Mouse (Mus musculus) embryonic facial prominence, embryonic 10.5 days (tissue): ENCODE measurements at regions not wholly inside any gene's neighbourhood (a gene's known extent, or its start where the extent isn't known, plus 50 kb on each side); places are given as distances from the start of the nearest gene placed in this dataset.
A peak's percentile ranks its signal among the peaks of the same experiment; 100 is the strongest.

ENCODE experiments used
- DNase-seq: peaks from one replicate; pipeline ENCODE4 v3.0.0-alpha.2; 2017; ENCODE audit warnings: low spot score
- H3K27ac ChIP-seq: fragments of 300-500 bp; sonication (generic); replicated peaks from 2 replicates; pipeline ENCODE4 v1.5.1; 2016; ENCODE audit warnings: mild to moderate bottlenecking
- H3K27me3 ChIP-seq: fragments of 300-500 bp; sonication (generic); replicated peaks from 2 replicates; pipeline ENCODE4 v1.6.1; 2016; ENCODE audit warnings: low read depth, mild to moderate bottlenecking; ENCODE audit not compliant: poor library complexity, severe bottlenecking
- H3K36me3 ChIP-seq: fragments of 300-500 bp; sonication (generic); replicated peaks from 2 replicates; pipeline ENCODE4 v1.6.1; 2016; ENCODE audit warnings: mild to moderate bottlenecking, moderate library complexity
- H3K4me1 ChIP-seq: fragments of 300-500 bp; sonication (generic); 2 replicates; pipeline ENCODE4 v1.6.1; 2016
- H3K4me3 ChIP-seq: fragments of 300-500 bp; sonication (generic); 2 replicates; pipeline ENCODE4 v1.5.1; 2016; ENCODE audit warnings: mild to moderate bottlenecking, moderate library complexity
- H3K9me3 ChIP-seq: fragments of 300-500 bp; sonication (generic); 2 replicates; pipeline ENCODE4 v1.6.1; 2016; ENCODE audit warnings: mild to moderate bottlenecking
- WGBS: fragments of 180-500 bp; shearing (Covaris S2); methylation state at CpG from one replicate; pipeline ENCODE4 v1.1.7; 2016; 5-methylcytosine and 5-hydroxymethylcytosine counted together

DNA sequence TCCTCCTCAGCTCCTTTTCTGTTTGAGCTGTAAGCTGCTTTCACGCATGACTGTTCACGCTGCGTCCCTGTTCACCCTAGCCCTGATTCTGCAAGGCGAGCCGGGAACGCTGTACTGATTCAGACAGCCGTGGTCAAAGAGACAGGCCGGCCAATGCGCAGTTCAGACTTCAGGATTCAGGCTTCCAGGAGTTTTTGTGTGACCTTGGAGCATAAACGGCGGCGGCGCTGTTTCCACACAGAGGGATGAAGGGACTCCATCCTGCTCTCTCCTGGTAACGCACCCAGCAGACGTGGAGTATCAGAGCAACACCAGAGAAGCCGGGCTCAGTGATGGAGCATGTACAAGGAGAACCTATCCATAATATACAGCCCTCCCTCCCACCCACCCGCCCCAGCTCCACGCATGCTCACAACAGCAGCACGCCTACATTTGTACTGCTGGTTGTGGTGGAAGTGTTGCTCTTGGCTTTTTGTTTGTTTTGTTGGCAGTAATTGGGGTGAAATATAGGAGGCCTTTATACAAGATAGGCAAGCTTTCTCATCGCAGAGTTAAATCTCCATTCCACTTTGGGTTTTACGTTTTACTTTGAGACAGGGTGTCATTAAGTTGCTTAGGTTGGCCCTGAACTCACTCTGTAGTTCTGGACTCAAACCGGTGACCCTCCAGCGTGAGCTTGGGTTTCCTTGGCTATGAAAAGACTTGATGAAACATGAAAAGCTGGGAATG lies 98.6 kb upstream of the Cpsf6 start:
- no peaks in the 10 kb centered on the region for H3K27me3 ChIP-seq
- no peak overlapping the region for H3K27ac ChIP-seq
- peak; percentile 48 for DNase-seq
- no peak overlapping the region for H3K4me3 ChIP-seq
- H3K9me3 ChIP-seq: peaks cover 8% of the 10 kb centered on the region; the same call in 1 of the 2 replicates
- WGBS: 60% methylated on average over 23 of the region's 23 CpGs
- H3K4me1 ChIP-seq: peaks cover 7% of the 10 kb centered on the region
- H3K36me3 ChIP-seq: no peaks in the 10 kb centered on the region

GRCm38 (mm10) chr10:117477331-117478201 lies 97.8 kb upstream of the Cpsf6 start:
- Histone ChIP-seq H3K4me1 (peaks cover 8% of the 10 kb centered on the region), H3K27ac (no peak overlapping the region), H3K36me3 (no peaks in the 10 kb centered on the region), H3K4me3 (no peak overlapping the region), H3K27me3 (no peaks in the 10 kb centered on the region), H3K9me3 (peaks cover 8% of the 10 kb centered on the region; the same call in 1 of the 2 replicates)
- no peak for DNase-seq
- WGBS: 70% methylated on average over 12 of the region's 12 CpGs

GRCm38 (mm10) chr10:117475086-117475945 lies 95.5 kb upstream of the Cpsf6 start:
- Histone ChIP-seq H3K27ac (no peak overlapping the region), H3K4me1 (peaks cover 26% of the 10 kb centered on the region), H3K27me3 (no peaks in the 10 kb centered on the region), H3K36me3 (no peaks in the 10 kb centered on the region), H3K9me3 (peaks cover 8% of the 10 kb centered on the region; the same call in 1 of the 2 replicates), H3K4me3 (no peak overlapping the region)
- no peak for DNase-seq
- 89% methylated on average over 13 of the region's 13 CpGs for WGBS

- Histone ChIP-seq H3K4me3 (no peak overlapping the region), H3K27ac (no peak overlapping the region), H3K36me3 (no peaks in the 10 kb centered on the region), H3K9me3 (peaks cover 8% of the 10 kb centered on the region; the same call in 1 of the 2 replicates), H3K4me1 (peaks cover 26% of the 10 kb centered on the region), H3K27me3 (no peaks in the 10 kb centered on the region)
- no peak for DNase-seq
- WGBS: 89% methylated on average over 4 of the region's 4 CpGs
Measured at GRCm38 (mm10) chr10:117474351-117475085, 94.7 kb upstream of the Cpsf6 start.

- peaks cover 26% of the 10 kb centered on the region for H3K4me1 ChIP-seq
- no peak overlapping the region for H3K27ac ChIP-seq
- H3K9me3 ChIP-seq: peaks cover 8% of the 10 kb centered on the region; the same call in 1 of the 2 replicates
- H3K36me3 ChIP-seq: no peaks in the 10 kb centered on the region
- no peak for DNase-seq
- 93% methylated on average over 4 of the region's 4 CpGs for WGBS
- no peaks in the 10 kb centered on the region for H3K27me3 ChIP-seq
- no peak overlapping the region for H3K4me3 ChIP-seq
Measured at GRCm38 (mm10) chr10:117473471-117473870, 93.7 kb upstream of the Cpsf6 start.

DNA sequence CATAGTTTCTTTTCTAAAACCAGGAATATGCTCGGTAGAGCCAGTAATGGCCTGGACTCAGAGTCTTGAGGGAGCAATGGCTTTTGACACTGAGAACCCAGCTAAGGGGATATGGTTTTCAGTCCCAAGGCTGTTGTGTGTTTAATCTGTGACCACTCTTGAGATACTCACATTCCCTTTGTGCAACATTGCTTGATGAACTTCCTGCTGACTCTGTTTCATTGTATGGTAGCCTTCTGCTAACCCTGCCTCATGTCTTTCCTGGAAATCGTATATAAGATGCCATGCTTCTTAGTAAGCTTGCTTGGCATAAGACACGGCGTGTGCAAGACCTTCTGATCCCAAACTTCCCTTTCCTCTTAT lies 92.7 kb upstream of the Cpsf6 start:
- Histone ChIP-seq H3K27me3 (no peaks in the 10 kb centered on the region), H3K4me1 (peaks cover 23% of the 10 kb centered on the region), H3K36me3 (no peaks in the 10 kb centered on the region), H3K27ac (no peak overlapping the region), H3K4me3 (no peak overlapping the region), H3K9me3 (peaks cover 8% of the 10 kb centered on the region; the same call in 1 of the 2 replicates)
- DNase-seq: no peak
- WGBS: 75% methylated on average over 4 of the region's 4 CpGs

- no peak overlapping the region for H3K27ac ChIP-seq
- peak; percentile 22 for DNase-seq
- 40% methylated on average over 11 of the region's 11 CpGs for WGBS
- no peaks in the 10 kb centered on the region for H3K36me3 ChIP-seq
- peaks cover 27% of the 10 kb centered on the region for H3K4me1 ChIP-seq
- peaks cover 8% of the 10 kb centered on the region; the same call in 1 of the 2 replicates for H3K9me3 ChIP-seq
- H3K4me3 ChIP-seq: no peak overlapping the region
- no peaks in the 10 kb centered on the region for H3K27me3 ChIP-seq
Measured at GRCm38 (mm10) chr10:117471818-117472567, 92.2 kb upstream of the Cpsf6 start.

DNA sequence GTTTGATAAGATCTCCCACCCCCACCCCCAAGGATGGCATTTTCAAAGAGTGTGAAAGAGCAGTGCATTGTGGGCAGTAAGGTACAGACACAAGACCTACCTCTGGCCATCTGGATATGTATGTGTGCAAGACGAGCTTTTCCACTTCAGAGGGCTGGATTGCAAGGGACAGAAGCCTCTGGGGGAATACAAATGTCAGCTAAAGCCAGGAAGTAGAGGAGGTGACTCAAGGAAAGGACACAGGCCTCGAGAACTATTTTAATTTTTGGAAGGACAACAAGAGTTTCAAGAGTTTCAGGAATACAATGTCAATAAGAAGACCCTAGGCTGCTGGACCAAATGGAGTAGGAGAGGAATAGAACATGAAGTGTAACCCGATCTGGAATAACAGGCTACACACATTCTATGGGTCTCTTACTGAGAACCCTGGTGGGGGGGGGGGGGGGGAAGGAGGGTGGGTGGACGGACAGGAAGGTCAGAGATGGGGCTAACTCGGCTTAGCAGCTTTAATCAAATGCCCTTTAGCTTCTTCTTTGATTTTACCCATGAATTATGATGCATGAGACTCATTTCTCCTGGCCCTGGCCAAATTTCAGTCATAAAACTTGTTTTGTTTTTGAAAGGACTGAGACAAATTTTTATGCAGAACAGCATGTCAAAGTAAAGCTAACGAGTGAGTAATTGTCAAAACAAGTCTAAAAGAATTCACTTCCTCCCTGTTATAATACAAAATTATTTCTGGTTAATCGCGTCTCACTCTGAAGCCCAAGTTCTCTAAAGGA lies 91.4 kb upstream of the Cpsf6 start:
- WGBS: 38% methylated on average over 8 of the region's 8 CpGs
- Histone ChIP-seq H3K4me3 (no peak overlapping the region), H3K27me3 (no peaks in the 10 kb centered on the region), H3K36me3 (no peaks in the 10 kb centered on the region), H3K27ac (no peak overlapping the region), H3K4me1 (peaks cover 27% of the 10 kb centered on the region), H3K9me3 (peaks cover 8% of the 10 kb centered on the region; the same call in 1 of the 2 replicates)
- DNase-seq: no peak

DNA sequence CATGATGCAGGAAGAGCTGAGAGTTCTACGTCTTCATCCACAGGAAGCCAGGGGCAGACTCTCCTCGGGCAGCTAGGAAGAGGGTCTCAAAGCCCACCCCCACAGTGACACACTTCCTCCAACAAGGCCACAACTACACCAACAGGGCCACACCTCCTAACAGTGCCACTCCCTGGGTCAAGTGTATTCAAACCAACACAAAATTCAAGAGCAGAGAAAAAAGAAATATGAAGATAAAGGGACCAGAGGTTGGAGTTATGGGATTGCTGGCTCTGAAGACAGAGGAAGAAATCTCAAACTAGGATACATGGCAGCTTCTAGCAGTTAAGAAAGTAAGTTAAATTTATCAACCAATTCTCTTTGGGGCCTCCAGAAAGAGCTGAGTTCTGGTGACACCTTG lies 90.7 kb upstream of the Cpsf6 start:
- peaks cover 27% of the 10 kb centered on the region for H3K4me1 ChIP-seq
- H3K4me3 ChIP-seq: no peak overlapping the region
- H3K9me3 ChIP-seq: peaks cover 8% of the 10 kb centered on the region; the same call in 1 of the 2 replicates
- H3K27me3 ChIP-seq: no peaks in the 10 kb centered on the region
- no peak for DNase-seq
- no peak overlapping the region for H3K27ac ChIP-seq
- H3K36me3 ChIP-seq: no peaks in the 10 kb centered on the region
- WGBS: 87% methylated on average over 2 of the region's 2 CpGs

GRCm38 (mm10) chr10:117469573-117470090 lies 89.8 kb upstream of the Cpsf6 start:
- Histone ChIP-seq H3K4me1 (peaks cover 27% of the 10 kb centered on the region), H3K27me3 (no peaks in the 10 kb centered on the region), H3K4me3 (no peak overlapping the region), H3K9me3 (peaks cover 8% of the 10 kb centered on the region; the same call in 1 of the 2 replicates), H3K36me3 (no peaks in the 10 kb centered on the region), H3K27ac (no peak overlapping the region)
- WGBS: 95% methylated on average over 3 of the region's 3 CpGs
- no peak for DNase-seq
